In genomic region chr11:93985265-93985664, GRCm38 (mm10) we compare ENCODE assay signal across 21 mouse cellular contexts. TPM values are rescaled to one million over a fixed set of nuclear protein-coding genes. Genes with fewer than 3 reads are reported as not detected.
DNase-seq lines count a peak whose midpoint lies in the region; TF ChIP-seq lines count a peak whose summit lies in the region.
"Had no signal": no experiment of that assay in that cellular context is flagged by ENCODE, and none has a peak within 500 bp of the region (broad histone marks: within the 10 kb centered on the region; RNA-seq: fewer than 3 reads in every experiment).

No protein-coding gene starts in this region.

- intact Hi-C loops in heart, postnatal 25 days (cut with DNase I): no loop called here

- peak; percentile 22 for DNase-seq in heart, adult 11 months
- DNase-seq in heart, postnatal 25 days (ENCODE audit: low spot score): no peak
- DNase-seq in spleen, postnatal 4 days (ENCODE audit: low spot score in 2 of 2): no peak
- no peak for DNase-seq in frontal cortex, postnatal 36 days (ENCODE audit: low spot score in 2 of 2)
- DNase-seq: adrenal gland, adult 8-10 months; adrenal gland, postnatal 14 days; adrenal gland, postnatal 36 days; cerebellum, adult 11 months; cerebellum, adult 18-20 months; cerebellum, adult 8-10 months; cerebellum, adult 9-11 months; cerebellum, postnatal 14 days; cerebellum, postnatal 36 days; embryo, embryonic 11 days had no signal

- no peak for TF ChIP-seq CTCF in bone marrow macrophage, adult 2 months (IDR thresholded peaks at IDR 0.05; ENCODE audit: low read depth, low read length)

- H3K27ac ChIP-seq in bone marrow macrophage, adult 2 months (ENCODE audit: insufficient read depth, low read depth, low read length): peak overlapping the region; percentile 58
- H3K27ac ChIP-seq: embryonic facial prominence, embryonic 13.5 days; embryonic facial prominence, embryonic 15.5 days; forebrain, embryonic 10.5 days; forebrain, embryonic 12.5 days had no signal

- TF ChIP-seq POLR2A in bone marrow macrophage, adult 2 months (IDR thresholded peaks at IDR 0.05; ENCODE audit: borderline replicate concordance, low read depth, low read length): no peak

- H3K4me3 ChIP-seq in bone marrow macrophage, adult 2 months (ENCODE audit: insufficient read depth, low read length): no peak overlapping the region
- H3K4me3 ChIP-seq: embryonic facial prominence, embryonic 13.5 days; embryonic facial prominence, embryonic 15.5 days; erythroblast, embryonic 14.5 days; forebrain, embryonic 10.5 days; forebrain, embryonic 12.5 days had no signal

- H3K4me1 ChIP-seq in bone marrow macrophage, adult 2 months (ENCODE audit: control insufficient read depth, insufficient read depth, low read length): peaks cover 36% of the 10 kb centered on the region
- H3K4me1 ChIP-seq: embryonic facial prominence, embryonic 13.5 days; embryonic facial prominence, embryonic 15.5 days; forebrain, embryonic 10.5 days; forebrain, embryonic 12.5 days had no signal

RNA-seq across cellular contexts. Expression of gene Spag9, which starts 10.6 kb away (rescaled TPM):
- total RNA-seq in heart, postnatal 25 days (2021): 100 to 1,000 TPM; 132 to 139 TPM
- polyA plus RNA-seq in bone marrow macrophage, adult 2 months (2012; ENCODE audit: insufficient read depth, insufficient read length, missing spikeins): 62.3 and 62.4 TPM in 2 replicates

RNA-seq across cellular contexts. Expression of gene Nme1, which starts 16.9 kb away (rescaled TPM):
- total RNA-seq in heart, postnatal 25 days (2021): 10 to 100 TPM; 12.9 to 15.5 TPM
- 14.4 and 23.0 TPM in 2 replicates for polyA plus RNA-seq in bone marrow macrophage, adult 2 months (2012; ENCODE audit: insufficient read depth, insufficient read length, missing spikeins)

RNA-seq across cellular contexts. Expression of gene Gm20390, which starts 17.2 kb away (rescaled TPM):
- 10 to 100 TPM; 15.9 to 21.2 TPM for total RNA-seq in heart, postnatal 25 days (2021)
- 49.0 and 57.1 TPM in 2 replicates for polyA plus RNA-seq in bone marrow macrophage, adult 2 months (2012; ENCODE audit: insufficient read depth, insufficient read length, missing spikeins)
- total RNA-seq: common myeloid progenitor, adult 5-6 weeks had no signal

RNA-seq across cellular contexts. Expression of gene Nme2, which starts 29.2 kb away (rescaled TPM):
- total RNA-seq in heart, postnatal 25 days (2021): 1,000 to 10,000 TPM; 1,044 to 1,063 TPM
- polyA plus RNA-seq in bone marrow macrophage, adult 2 months (2012; ENCODE audit: insufficient read depth, insufficient read length, missing spikeins): 171 and 184 TPM in 2 replicates
